Mouse (Mus musculus): ENCODE measurements around the gene Cdk13. TPM values are rescaled to one million over a fixed set of nuclear protein-coding genes. Genes with fewer than 3 reads are reported as not detected.

The Cdk13 gene
- total and polyA plus RNA-seq, 2 experiments from 2014 or later, result 11.6 to 108 TPM

- TF ChIP-seq CTCF (IDR thresholded peaks at IDR 0.05; ENCODE audit: low read depth), result no peak
- no peak overlapping the region for H3K4me2 ChIP-seq (ENCODE audit: low read depth, low read length)
- H3K4me3 ChIP-seq (ENCODE audit: low read length), result no peak overlapping the region
- H3K27me3 ChIP-seq (ENCODE audit: insufficient read depth, low read length), result no peaks in the 10 kb centered on the region
- ATAC-seq (no peak), DNase-seq (ENCODE audit: low spot score) (no peak)
- no peaks in the 10 kb centered on the region for H3K9me3 ChIP-seq (ENCODE audit: low read length)
- no peak overlapping the region for H3K9ac ChIP-seq (replicated peaks; ENCODE audit: low read length)
- no peaks in the 10 kb centered on the region for H3K4me1 ChIP-seq (ENCODE audit: insufficient read depth, low read length)
- 93% methylated on average over 1 of the region's 1 CpGs for WGBS
- H3K36me3 ChIP-seq (ENCODE audit: insufficient read depth, low read length), result no peaks in the 10 kb centered on the region
- no peak overlapping the region for H3K27ac ChIP-seq
Observed at GRCm38 (mm10) chr13:17667380-17667779, 137.5 kb downstream of the Cdk13 start.

MicroRNAs within 50 kb of the gene (microRNA counts, 519-probe panel; counts per million panel counts)
- microRNA mmu-miR-466i, result not detected

Small RNA genes within 50 kb of the gene (microRNA-seq; reads per million reads assigned to microRNA genes)
- gene Mir466i, result 0 reads per million in 2 experiments

Other genes with a start within 250 kb of the Cdk13 start
- gene Mplkip, start 109.9 kb downstream of the Cdk13 start, total RNA-seq (2014; rRNA removed), result 16.1 and 17.0 TPM in 2 replicates
- gene Mplkip, start 109.9 kb downstream of the Cdk13 start, polyA plus RNA-seq (2015; fragmentation: Nextera tagmentation; extraction: Ambion mirVana), result 27.3 and 28.8 TPM in 2 replicates
- gene Sugct, start 109.5 kb downstream of the Cdk13 start, total RNA-seq (2014; rRNA removed), result 1.2 and 1.8 TPM in 2 replicates
- gene Sugct, start 109.5 kb downstream of the Cdk13 start, polyA plus RNA-seq (2015; fragmentation: Nextera tagmentation; extraction: Ambion mirVana), result 3.0 and 4.4 TPM in 2 replicates
- 68.5 and 75.7 TPM in 2 replicates for gene Rala, start 139.1 kb upstream of the Cdk13 start, total RNA-seq (2014; rRNA removed)
- 226 and 229 TPM in 2 replicates for gene Rala, start 139.1 kb upstream of the Cdk13 start, polyA plus RNA-seq (2015; fragmentation: Nextera tagmentation; extraction: Ambion mirVana)
- 12.1 and 22.6 TPM in 2 replicates for gene Yae1d1, start 188.3 kb upstream of the Cdk13 start, total RNA-seq (2014; rRNA removed)
- gene Yae1d1, start 188.3 kb upstream of the Cdk13 start, polyA plus RNA-seq (2015; fragmentation: Nextera tagmentation; extraction: Ambion mirVana), result 68.3 and 71.6 TPM in 2 replicates